In the genomic region with DNA sequence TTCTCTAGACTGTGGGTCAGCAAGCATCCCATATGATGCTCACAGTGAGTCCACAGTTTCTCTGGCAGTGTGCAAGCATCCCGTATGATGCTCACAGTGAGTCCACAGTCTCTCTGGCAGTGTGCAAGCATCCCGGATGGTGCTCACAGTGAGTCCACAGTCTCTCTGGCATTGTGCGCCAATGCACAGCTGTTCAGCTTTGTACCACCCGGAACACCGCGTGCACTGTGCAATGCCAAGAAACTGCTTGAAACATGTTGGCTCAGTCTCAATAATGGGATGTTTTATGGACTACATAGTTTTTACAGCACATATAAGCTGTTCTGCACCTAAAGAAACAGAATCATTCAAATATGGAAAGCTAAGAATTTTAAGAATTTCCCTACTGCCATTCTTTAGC, we compare ENCODE assay signal across 12 mouse cellular contexts. TPM values are rescaled to one million over a fixed set of nuclear protein-coding genes. Genes with fewer than 3 reads are reported as not detected.
DNase-seq lines count a peak whose midpoint lies in the region; ATAC-seq lines count a peak whose summit lies in the region.
"Had no signal": no experiment of that assay in that cellular context is flagged by ENCODE, and none has a peak within 500 bp of the region (broad histone marks: within the 10 kb centered on the region; RNA-seq: fewer than 3 reads in every experiment).

No protein-coding gene starts in this region.

- H3K4me1 ChIP-seq in neural tube, embryonic 15.5 days = no peaks in the 10 kb centered on the region
- H3K4me1 ChIP-seq in hindbrain, embryonic 16.5 days (ENCODE audit: control insufficient read depth, insufficient read depth, low read depth, low read length) = no peaks in the 10 kb centered on the region
- H3K4me1 ChIP-seq: neural tube, embryonic 12.5 days had no signal

- DNase-seq in frontal cortex, postnatal 25 days (ENCODE audit: low spot score in 2 of 2) = no peak
- DNase-seq in neural tube, embryonic 10.5 days (ENCODE audit: extremely low spot score, low spot score) = no peak
- DNase-seq in layer of hippocampus, adult 18-20 months (ENCODE audit: low spot score in 2 of 2) = peak; percentile 51 to 83
- DNase-seq in right cerebral cortex, postnatal 25 days = peak; percentile 48
- DNase-seq in spleen, postnatal 10 days (ENCODE audit: low spot score in 2 of 2) = no peak
- DNase-seq: adrenal gland, adult 2 months; thymus, postnatal 25 days had no signal

- H3K4me2 ChIP-seq in neural tube, embryonic 15.5 days = no peak overlapping the region
- no peak overlapping the region for H3K4me2 ChIP-seq in hindbrain, embryonic 16.5 days (ENCODE audit: low read length)
- H3K4me2 ChIP-seq: neural tube, embryonic 12.5 days had no signal

- no peaks in the 10 kb centered on the region for H3K9me3 ChIP-seq in neural tube, embryonic 15.5 days (replicated peaks)
- no peaks in the 10 kb centered on the region for H3K9me3 ChIP-seq in hindbrain, embryonic 16.5 days (ENCODE audit: control insufficient read depth, low read length)
- H3K9me3 ChIP-seq: neural tube, embryonic 12.5 days had no signal

- peaks cover 17% of the 10 kb centered on the region; the same call in 1 of the 2 replicates for H3K36me3 ChIP-seq in neural tube, embryonic 15.5 days
- peaks cover 2% of the 10 kb centered on the region; the same call in 1 of the 2 replicates for H3K36me3 ChIP-seq in hindbrain, embryonic 16.5 days (ENCODE audit: control insufficient read depth, insufficient read depth, low read length)
- H3K36me3 ChIP-seq: neural tube, embryonic 12.5 days had no signal

- 0 out of 2 replicates have a peak, but pooled peaks have one; percentile 35 for ATAC-seq in frontal cortex, adult (ENCODE audit: low TSS enrichment)
- no peak for ATAC-seq in neural tube, embryonic 15.5 days (ENCODE audit: low FRiP score)
- no peak for ATAC-seq in hindbrain, embryonic 16.5 days

- H3K27me3 ChIP-seq in neural tube, embryonic 15.5 days (replicated peaks) = no peaks in the 10 kb centered on the region
- no peaks in the 10 kb centered on the region for H3K27me3 ChIP-seq in hindbrain, embryonic 16.5 days (replicated peaks; ENCODE audit: control insufficient read depth, insufficient read depth, low read length)
- H3K27me3 ChIP-seq: neural tube, embryonic 12.5 days had no signal

- no peak overlapping the region for H3K4me3 ChIP-seq in neural tube, embryonic 15.5 days (replicated peaks)
- no peak overlapping the region for H3K4me3 ChIP-seq in hindbrain, embryonic 16.5 days (ENCODE audit: low read length)
- H3K4me3 ChIP-seq: erythroblast, embryonic 14.5 days; neural tube, embryonic 12.5 days had no signal

- H3K9ac ChIP-seq in neural tube, embryonic 15.5 days (replicated peaks) = no peak overlapping the region
- no peak overlapping the region for H3K9ac ChIP-seq in hindbrain, embryonic 16.5 days (ENCODE audit: low read depth, low read length)
- H3K9ac ChIP-seq: neural tube, embryonic 12.5 days had no signal

- WGBS in neural tube, embryonic 15.5 days = 74% methylated on average over 6 of the region's 6 CpGs
- 73% methylated on average over 6 of the region's 6 CpGs for WGBS in hindbrain, embryonic 16.5 days

- H3K27ac ChIP-seq in neural tube, embryonic 15.5 days (replicated peaks) = peak overlapping the region; percentile 11; the same call in 1 of the 2 replicates
- H3K27ac ChIP-seq in hindbrain, embryonic 16.5 days (ENCODE audit: low read depth, low read length) = no peak overlapping the region
- H3K27ac ChIP-seq: neural tube, embryonic 12.5 days had no signal

RNA-seq across cellular contexts. Expression of a gene that starts 38.9 kb away (rescaled TPM):
- polyA plus RNA-seq in neural tube, embryonic 15.5 days (2015; fragmentation: Nextera tagmentation; extraction: Ambion mirVana) = 14.9 and 16.5 TPM in 2 replicates
- 10 to 100 TPM; 47.1 to 48.6 TPM for total RNA-seq in layer of hippocampus, adult 18-20 months (2021)
- polyA plus RNA-seq in hindbrain, embryonic 16.5 days (2015; fragmentation: Nextera tagmentation; extraction: Ambion mirVana) = 13.2 and 13.6 TPM in 2 replicates
- polyA plus RNA-seq: erythroblast, embryonic 14.5 days had no signal

RNA-seq across cellular contexts. Expression of a gene that starts 53.9 kb away (rescaled TPM):
- polyA plus RNA-seq in neural tube, embryonic 15.5 days (2015; fragmentation: Nextera tagmentation; extraction: Ambion mirVana) = 32.5 and 41.2 TPM in 2 replicates
- 100 to 1,000 TPM; 125 to 127 TPM for total RNA-seq in layer of hippocampus, adult 18-20 months (2021)
- polyA plus RNA-seq in hindbrain, embryonic 16.5 days (2015; fragmentation: Nextera tagmentation; extraction: Ambion mirVana) = 27.7 and 33.3 TPM in 2 replicates

Comparison
In these comparisons a context has a peak if more than half of its experiments do, and no peak if none do; other contexts are left out.
1. DNase-seq: peak in layer of hippocampus, adult 18-20 months (2 of 2) and right cerebral cortex, postnatal 25 days (single experiment); none in frontal cortex, postnatal 25 days (0 of 2), neural tube, embryonic 10.5 days (single experiment) and spleen, postnatal 10 days (0 of 2).